Mouse (Mus musculus) heart, embryonic 11.5 days (tissue): ENCODE results near the gene Igfbp4. TPM values are rescaled to one million over a fixed set of nuclear protein-coding genes. Genes with fewer than 3 reads are reported as not detected.
A peak's percentile ranks its signal among the peaks of the same experiment; 100 is the strongest.

Experiments
- ATAC-seq: fragments of 200-750 bp; cut with Nextera tagmentation; replicated peaks from 2 replicates; pipeline ENCODE4 v1.8.0; 2017; ENCODE audit warnings: moderate library complexity; ENCODE audit not compliant: insufficient number of reproducible peaks, low FRiP score, low TSS enrichment
- H3K27ac ChIP-seq: fragments of 300-500 bp; sonication (generic); 2 replicates; pipeline ENCODE4 v1.5.1; 2014; ENCODE audit warnings: mild to moderate bottlenecking, low read depth, low read length
- H3K27me3 ChIP-seq: fragments of 300-500 bp; sonication (generic); 2 replicates; pipeline ENCODE4 v1.6.1; 2014; ENCODE audit warnings: mild to moderate bottlenecking, low read length, mixed read lengths; ENCODE audit not compliant: control insufficient read depth, insufficient read depth
- H3K36me3 ChIP-seq: fragments of 300-500 bp; sonication (generic); 2 replicates; pipeline ENCODE4 v1.6.1; 2014; ENCODE audit warnings: mild to moderate bottlenecking, low read length, moderate library complexity, mixed read lengths; ENCODE audit not compliant: control insufficient read depth, insufficient read depth
- H3K4me1 ChIP-seq: fragments of 300-500 bp; sonication (generic); 2 replicates; pipeline ENCODE4 v1.6.1; 2014; ENCODE audit warnings: low read length; ENCODE audit not compliant: control insufficient read depth, insufficient read depth
- H3K4me2 ChIP-seq: fragments of 300-500 bp; sonication (generic); 2 replicates; pipeline ENCODE4 v1.6.1; 2014; ENCODE audit warnings: mild to moderate bottlenecking, moderate library complexity
- H3K4me3 ChIP-seq: fragments of 300-500 bp; sonication (generic); 2 replicates; pipeline ENCODE4 v1.5.1; 2014; ENCODE audit warnings: low read depth, low read length
- H3K9ac ChIP-seq: fragments of 300-500 bp; sonication (generic); 2 replicates; pipeline ENCODE4 v1.6.1; 2014; ENCODE audit warnings: mild to moderate bottlenecking, low read depth, low read length, moderate library complexity
- H3K9me3 ChIP-seq: fragments of 300-500 bp; sonication (generic); replicated peaks from 2 replicates; pipeline ENCODE4 v1.6.1; 2016; ENCODE audit warnings: low read length; ENCODE audit not compliant: control insufficient read depth
- WGBS: fragments of 180-500 bp; shearing (Covaris S2); extraction: QIAGEN DNeasy Blood & Tissue Kit; methylation state at CpG from one replicate; pipeline ENCODE4 v1.1.7; 2014; ENCODE audit not compliant: insufficient replicate concordance; 5-methylcytosine and 5-hydroxymethylcytosine counted together
- polyA plus RNA-seq: library from polyadenylated mRNA; unstranded; fragments of >200 nt; fragmentation: Nextera tagmentation; extraction: Ambion mirVana; gene quantifications from 2 replicates; pipeline ENCODE4 v1.2.1, GENCODE M21; 2014

Gene Igfbp4
- polyA plus RNA-seq, 1 experiment from 2014 or later: 284 TPM

DNA sequence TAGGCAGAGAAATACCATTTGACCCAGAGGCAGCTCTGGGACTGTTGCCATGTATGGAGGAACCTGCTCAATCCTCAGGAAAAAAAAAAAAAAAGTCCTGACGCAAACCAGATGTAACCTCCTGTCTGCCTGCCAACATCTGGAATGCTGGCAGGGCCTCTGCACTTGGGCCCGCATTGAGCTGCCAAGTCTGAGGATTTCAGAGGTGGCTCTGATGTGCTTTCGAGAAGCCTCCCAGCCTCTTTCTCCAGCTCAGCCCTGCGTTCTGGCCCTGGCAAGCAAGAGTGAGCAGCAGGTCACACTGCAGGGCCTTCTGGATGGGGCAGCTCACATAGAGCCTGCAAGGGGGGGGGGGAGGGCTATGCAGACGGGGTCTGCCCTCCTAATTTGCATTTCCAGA is 6.1 kb downstream of the Igfbp4 start:
- H3K4me1 ChIP-seq: peaks cover 27% of the 10 kb centered on the region
- peak overlapping the region; percentile 83 for H3K27ac ChIP-seq
- 11% methylated on average over 5 of the region's 5 CpGs for WGBS
- 0 out of 2 replicates have a peak, but pooled peaks have one; percentile 28 for ATAC-seq
- peaks cover 24% of the 10 kb centered on the region for H3K36me3 ChIP-seq
- peak overlapping the region; percentile 31 for H3K4me2 ChIP-seq
- no peaks in the 10 kb centered on the region for H3K27me3 ChIP-seq
- no peaks in the 10 kb centered on the region for H3K9me3 ChIP-seq
- no peak overlapping the region for H3K4me3 ChIP-seq
- H3K9ac ChIP-seq: no peak overlapping the region

DNA sequence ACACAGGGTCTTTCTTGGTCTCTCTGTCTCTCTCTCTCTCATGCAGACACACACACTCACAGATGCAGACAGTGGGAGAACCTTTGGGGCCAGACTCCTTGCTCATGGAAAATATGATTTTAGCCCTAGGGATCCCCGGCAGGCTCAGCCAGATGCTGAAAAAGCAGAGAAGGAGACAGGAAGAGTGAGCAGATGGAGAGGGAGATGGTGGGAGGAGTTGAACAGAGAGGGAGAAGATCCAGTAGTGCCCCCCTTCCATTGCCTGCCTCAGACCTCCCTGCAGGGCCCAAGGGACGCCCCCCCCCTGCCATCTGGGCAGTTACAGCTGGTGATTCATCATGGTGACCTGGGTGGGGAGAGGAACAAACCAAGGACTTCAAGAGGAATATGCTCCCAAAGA is 6.6 kb downstream of the Igfbp4 start:
- WGBS: 50% methylated on average over 2 of the region's 2 CpGs

DNA sequence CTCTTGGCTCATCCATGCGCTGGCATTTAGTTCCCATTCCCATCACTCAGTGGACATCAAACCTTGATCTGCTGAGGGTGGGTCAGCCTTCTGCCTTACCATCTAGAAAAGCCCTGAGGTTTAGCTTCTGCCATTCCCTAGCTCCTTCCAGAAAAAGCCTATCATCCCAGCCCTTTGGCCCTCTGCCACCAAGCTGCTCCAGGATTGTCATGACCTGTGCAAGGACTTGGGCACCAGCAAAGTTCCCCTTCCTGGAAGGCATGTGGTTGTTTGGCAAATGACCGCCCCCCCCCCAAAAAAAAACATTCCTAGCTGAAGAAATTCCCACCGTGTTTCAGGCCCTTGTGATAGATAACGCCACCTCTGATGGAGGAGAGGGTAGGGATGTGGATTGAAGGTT is 14.1 kb downstream of the Igfbp4 start:
- no peak overlapping the region for H3K4me2 ChIP-seq
- 29% methylated on average over 4 of the region's 4 CpGs for WGBS
- no peaks in the 10 kb centered on the region for H3K27me3 ChIP-seq
- no peak for ATAC-seq
- H3K36me3 ChIP-seq: peaks cover 9% of the 10 kb centered on the region; the same call in 1 of the 2 replicates
- H3K4me3 ChIP-seq: no peak overlapping the region
- H3K4me1 ChIP-seq: peaks cover 8% of the 10 kb centered on the region
- no peak overlapping the region for H3K9ac ChIP-seq
- peaks cover 6% of the 10 kb centered on the region; the same call in 1 of the 2 replicates for H3K9me3 ChIP-seq
- H3K27ac ChIP-seq: 0 out of 2 replicates have a peak overlapping the region, but pooled peaks have one; percentile 22

More for the DNA sequence above, 6.6 kb downstream of the Igfbp4 start:
- Histone ChIP-seq H3K9ac (no peak overlapping the region), H3K4me1 (peaks cover 27% of the 10 kb centered on the region), H3K36me3 (peaks cover 24% of the 10 kb centered on the region), H3K4me2 (peak overlapping the region; percentile 31; the same call in 1 of the 2 replicates), H3K27me3 (no peaks in the 10 kb centered on the region), H3K27ac (peak overlapping the region; percentile 83), H3K9me3 (no peaks in the 10 kb centered on the region), H3K4me3 (no peak overlapping the region)
- no peak for ATAC-seq

- WGBS: 15% methylated on average over 8 of the region's 8 CpGs
- peaks cover 8% of the 10 kb centered on the region; the same call in 1 of the 2 replicates for H3K36me3 ChIP-seq
- 0 out of 2 replicates have a peak overlapping the region, but pooled peaks have one; percentile 22 for H3K27ac ChIP-seq
- H3K27me3 ChIP-seq: no peaks in the 10 kb centered on the region
- H3K4me1 ChIP-seq: peaks cover 8% of the 10 kb centered on the region
- no peak overlapping the region for H3K4me3 ChIP-seq
- no peak overlapping the region for H3K9ac ChIP-seq
- no peak overlapping the region for H3K4me2 ChIP-seq
- no peak for ATAC-seq
- H3K9me3 ChIP-seq: peaks cover 6% of the 10 kb centered on the region; the same call in 1 of the 2 replicates
These were observed 14.8 kb downstream of the Igfbp4 start for GRCm38 (mm10) chr11:99055571-99056452.

- Histone ChIP-seq H3K36me3 (no peaks in the 10 kb centered on the region), H3K4me1 (peaks cover 7% of the 10 kb centered on the region), H3K9ac (no peak overlapping the region), H3K9me3 (peaks cover 6% of the 10 kb centered on the region; the same call in 1 of the 2 replicates), H3K4me3 (no peak overlapping the region), H3K27me3 (no peaks in the 10 kb centered on the region), H3K27ac (no peak overlapping the region), H3K4me2 (no peak overlapping the region)
- WGBS: 70% methylated on average over 3 of the region's 3 CpGs
- no peak for ATAC-seq
These were observed 19.4 kb downstream of the Igfbp4 start for GRCm38 (mm10) chr11:99060435-99060834.

DNA sequence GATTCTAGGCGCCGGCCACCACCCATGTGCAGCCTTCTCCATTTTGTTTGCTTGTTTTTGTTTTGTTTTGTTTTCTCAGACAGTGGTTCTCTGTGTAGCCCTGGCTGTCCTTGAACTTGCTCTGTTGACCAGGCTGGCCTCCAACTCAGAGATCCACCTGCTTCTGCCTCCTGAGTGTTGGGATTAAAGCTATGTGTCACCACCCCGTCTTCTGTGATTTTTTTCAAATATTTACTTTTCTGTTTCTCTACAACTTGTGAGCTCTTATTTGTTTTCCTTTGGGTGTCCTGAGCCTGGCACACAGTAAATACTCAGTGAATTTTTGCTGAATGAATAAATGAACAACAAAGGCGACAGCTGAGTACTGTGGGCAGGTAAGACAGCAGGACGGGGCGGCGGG is 21.6 kb downstream of the Igfbp4 start:
- no peak for ATAC-seq
- no peak overlapping the region for H3K4me2 ChIP-seq
- peaks cover 9% of the 10 kb centered on the region; the same call in 1 of the 2 replicates for H3K4me1 ChIP-seq
- WGBS: 78% methylated on average over 7 of the region's 7 CpGs
- no peak overlapping the region for H3K9ac ChIP-seq
- H3K27ac ChIP-seq: no peak overlapping the region
- H3K4me3 ChIP-seq: no peak overlapping the region
- no peaks in the 10 kb centered on the region for H3K36me3 ChIP-seq
- peaks cover 6% of the 10 kb centered on the region; the same call in 1 of the 2 replicates for H3K9me3 ChIP-seq
- no peaks in the 10 kb centered on the region for H3K27me3 ChIP-seq

GRCm38 (mm10) chr11:99063406-99064131 is 22.5 kb downstream of the Igfbp4 start:
- H3K27ac ChIP-seq: no peak overlapping the region; the same call in 1 of the 2 replicates
- peaks cover 6% of the 10 kb centered on the region; the same call in 1 of the 2 replicates for H3K9me3 ChIP-seq
- ATAC-seq: no peak
- WGBS: 25% methylated on average over 8 of the region's 8 CpGs
- H3K36me3 ChIP-seq: no peaks in the 10 kb centered on the region
- H3K4me1 ChIP-seq: peaks cover 9% of the 10 kb centered on the region; the same call in 1 of the 2 replicates
- H3K4me2 ChIP-seq: no peak overlapping the region
- no peak overlapping the region for H3K9ac ChIP-seq
- H3K27me3 ChIP-seq: no peaks in the 10 kb centered on the region
- no peak overlapping the region for H3K4me3 ChIP-seq

- Histone ChIP-seq H3K9me3 (no peaks in the 10 kb centered on the region), H3K27ac (no peak overlapping the region), H3K4me1 (peaks cover 9% of the 10 kb centered on the region; the same call in 1 of the 2 replicates), H3K4me2 (peak overlapping the region; percentile 1; the same call in 1 of the 2 replicates), H3K9ac (no peak overlapping the region), H3K4me3 (no peak overlapping the region), H3K36me3 (no peaks in the 10 kb centered on the region), H3K27me3 (no peaks in the 10 kb centered on the region)
- WGBS: 61% methylated on average over 3 of the region's 3 CpGs
- ATAC-seq: peak; percentile 4; the same call in 1 of the 2 replicates
These were observed 24.3 kb downstream of the Igfbp4 start for GRCm38 (mm10) chr11:99065353-99065752.
